Mouse (Mus musculus) adrenal gland, postnatal 14 days (tissue): ENCODE data around the gene Med9. TPM values are rescaled to one million over a fixed set of nuclear protein-coding genes. Genes with fewer than 3 reads are reported as not detected.

ENCODE experiments used
- DNase-seq: peaks from one replicate; pipeline ENCODE4 v3.0.0; 2021; ENCODE audit warnings: mixed read lengths
- total RNA-seq: library from RNA; stranded (reverse); gene quantifications from 2 replicates; pipeline ENCODE4 v1.2.3, GENCODE M21; 2021

The Med9 gene
- total RNA-seq, 1 experiment from 2014 or later = 27.0 TPM

GRCm38 (mm10) chr11:60001231-60001980, 53.4 kb downstream of the Med9 start:
- DNase-seq = no peak

GRCm38 (mm10) chr11:60003811-60004210, 55.8 kb downstream of the Med9 start:
- DNase-seq = no peak

- no peak for DNase-seq
Measured at GRCm38 (mm10) chr11:60004716-60005115, 56.7 kb downstream of the Med9 start.

GRCm38 (mm10) chr11:60005866-60006265, 57.9 kb downstream of the Med9 start:
- no peak for DNase-seq

- no peak for DNase-seq
Measured at GRCm38 (mm10) chr11:60009451-60009850, 61.4 kb downstream of the Med9 start.

GRCm38 (mm10) chr11:60011516-60011915, 63.5 kb downstream of the Med9 start:
- DNase-seq = no peak

Other genes with a start within 250 kb of the Med9 start
- 5.0 and 5.4 TPM in 2 replicates for gene Pld6, start 160.6 kb upstream of the Med9 start, total RNA-seq
- gene Flcn, start 138.2 kb upstream of the Med9 start, total RNA-seq = 51.2 and 57.3 TPM in 2 replicates
- gene Nt5m, start 108.8 kb upstream of the Med9 start, total RNA-seq = 28.9 and 30.7 TPM in 2 replicates
- 93.6 and 95.6 TPM in 2 replicates for gene Cops3, start 108.4 kb upstream of the Med9 start, total RNA-seq
- gene Rasd1, start 16.7 kb downstream of the Med9 start, total RNA-seq = 29.0 and 38.0 TPM in 2 replicates
- 16.4 and 69.4 TPM in 2 replicates for gene Pemt, start 98.3 kb downstream of the Med9 start, total RNA-seq
- gene Rai1, start 156.8 kb downstream of the Med9 start, total RNA-seq = 38.8 and 48.3 TPM in 2 replicates